Mouse (Mus musculus) heart, postnatal 36 days (tissue): ENCODE results near the gene Skap1. TPM values are rescaled to one million over a fixed set of nuclear protein-coding genes. Genes with fewer than 3 reads are reported as not detected.

Experiments used
- DNase-seq, 2 experiments: peaks; one replicate each; pipeline ENCODE4 v3.0.0; 2021 to 2022
- intact Hi-C: fragments of 180-260 bp; cut with DNase I; formaldehyde crosslinking; loops from one replicate; pipeline ENCODE4 v1.15.1; 2025
- total RNA-seq, 2 experiments: library from RNA; stranded (reverse); gene quantifications; 2 replicates each; pipeline ENCODE4 v1.2.3; 2021

The Skap1 gene
- total RNA-seq, 2 experiments from 2014 or later, result 0.30 TPM; not detected in 1

DNA sequence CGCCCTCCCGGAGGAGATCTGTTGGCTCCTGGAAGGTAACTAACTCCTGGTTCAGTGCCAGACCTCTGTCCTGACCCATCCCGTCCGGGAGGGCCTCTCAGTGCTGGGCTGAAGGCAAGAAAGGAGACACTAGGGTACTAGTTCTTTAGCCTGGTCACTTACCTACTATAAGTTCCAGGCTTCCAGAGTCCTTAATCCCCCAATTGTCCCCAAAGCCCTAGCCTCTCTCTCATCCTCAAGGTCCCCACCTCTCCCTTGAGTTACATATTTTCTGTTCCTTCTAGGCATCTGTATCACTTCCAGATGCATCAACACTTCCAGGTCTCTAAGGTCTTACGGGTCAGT, 295 bp downstream of the Skap1 start:
- intact Hi-C loops, result no loop called here

DNA sequence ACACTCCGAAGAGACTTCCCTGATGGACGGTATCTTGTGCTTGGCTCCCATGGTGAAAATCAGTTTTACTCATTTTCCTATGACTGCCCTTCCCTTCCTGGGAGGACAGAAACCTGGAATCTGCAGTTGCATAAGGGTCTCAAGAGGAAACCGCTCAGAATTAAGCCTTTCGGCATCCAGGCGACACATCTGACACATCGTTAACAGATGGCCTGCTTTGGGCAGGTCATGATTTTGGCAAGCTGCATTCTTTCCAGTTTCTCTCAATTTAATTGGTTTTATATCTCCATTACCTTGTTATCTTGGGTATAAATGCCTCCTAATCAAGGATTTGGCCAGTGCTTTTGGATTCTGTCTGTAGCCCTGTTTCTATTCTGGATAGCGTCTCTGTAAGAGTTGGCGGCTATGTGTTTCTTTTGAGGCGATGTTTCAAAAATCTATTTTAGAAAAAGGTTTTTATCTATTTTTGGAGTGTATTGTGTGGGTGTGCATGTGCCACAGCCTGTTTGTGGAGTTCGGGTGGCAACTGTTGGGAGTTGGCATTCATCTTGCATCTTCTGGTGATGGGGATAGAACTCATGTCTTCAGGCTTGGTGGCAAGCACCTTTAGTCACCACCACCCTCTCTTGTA, 1.1 kb downstream of the Skap1 start:
- no peak for DNase-seq
- intact Hi-C loops, result no loop called here

More for the DNA sequence above, 295 bp downstream of the Skap1 start:
- DNase-seq, result no peak

DNA sequence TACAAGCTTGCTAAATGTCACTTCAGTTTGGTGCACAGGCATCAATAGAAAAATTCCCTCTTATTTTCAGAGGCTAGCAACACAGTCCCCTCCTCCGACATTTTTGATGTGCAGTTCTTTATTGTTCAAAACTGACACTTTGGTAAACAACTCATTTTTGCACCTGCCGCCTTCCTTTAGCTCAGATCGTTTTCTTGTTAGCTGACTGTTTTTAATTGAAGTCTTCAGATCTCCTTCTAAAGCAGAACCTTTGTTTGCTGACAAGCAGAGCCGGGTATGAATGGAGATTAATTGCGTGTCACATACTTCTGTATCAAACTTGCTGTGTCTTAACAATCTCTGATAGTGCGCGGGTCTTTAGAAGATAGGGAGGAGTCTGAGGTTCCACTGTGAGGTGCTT, 2.0 kb downstream of the Skap1 start:
- no peak for DNase-seq
- intact Hi-C loops, result no loop called here

DNA sequence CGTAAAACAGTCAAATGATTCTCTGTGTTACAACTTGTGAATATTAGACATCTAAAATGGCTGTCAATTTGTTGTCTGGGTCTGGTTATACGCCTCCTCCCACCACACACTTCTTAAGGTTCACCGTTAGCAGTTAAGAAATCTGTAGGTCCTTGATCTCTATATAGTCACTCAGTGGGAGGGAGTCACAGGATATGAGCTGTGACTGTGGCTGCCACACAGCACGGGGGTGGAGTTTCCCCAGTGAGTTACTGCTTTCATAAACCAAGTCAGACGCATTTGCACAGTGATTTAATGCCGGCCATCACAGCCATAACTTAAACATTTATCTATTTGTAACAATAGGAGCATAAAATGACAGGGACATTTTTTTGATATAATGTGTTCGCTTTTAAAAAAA, 2.6 kb downstream of the Skap1 start:
- DNase-seq, result no peak
- intact Hi-C loops, result no loop called here

DNA sequence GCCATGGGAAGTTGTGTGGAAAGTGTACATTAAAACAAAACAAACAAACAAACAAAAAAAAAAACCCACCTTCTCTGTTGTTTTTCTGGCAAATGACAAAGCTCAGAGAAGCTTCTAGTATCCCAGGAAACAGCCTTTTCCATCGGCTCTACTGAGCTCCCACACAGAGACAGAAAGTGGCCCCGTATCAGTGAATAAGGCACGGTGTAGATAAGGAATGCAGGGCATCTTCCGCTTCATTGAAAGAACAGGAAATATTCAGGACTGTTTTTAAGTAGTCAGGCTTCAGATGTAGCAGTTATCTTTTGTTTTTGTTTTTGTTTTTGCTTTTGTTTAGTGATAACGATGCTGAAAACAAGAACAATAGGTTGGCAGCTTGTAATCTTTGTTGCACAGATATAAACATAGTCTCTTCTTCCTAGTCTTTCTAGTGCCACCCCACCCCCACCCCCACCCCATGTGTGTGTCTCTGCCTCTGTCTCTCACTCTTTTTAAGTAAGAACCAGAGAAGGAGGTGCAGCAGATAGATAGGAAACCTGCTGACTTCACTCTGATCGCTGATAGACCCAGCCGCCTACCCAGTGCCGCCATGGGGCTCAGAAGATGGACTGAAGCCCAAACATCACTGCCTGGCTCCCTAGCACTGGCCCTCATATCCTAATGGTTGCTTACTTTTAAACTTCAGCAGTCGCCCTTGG, 3.8 kb downstream of the Skap1 start:
- DNase-seq, result no peak

DNA sequence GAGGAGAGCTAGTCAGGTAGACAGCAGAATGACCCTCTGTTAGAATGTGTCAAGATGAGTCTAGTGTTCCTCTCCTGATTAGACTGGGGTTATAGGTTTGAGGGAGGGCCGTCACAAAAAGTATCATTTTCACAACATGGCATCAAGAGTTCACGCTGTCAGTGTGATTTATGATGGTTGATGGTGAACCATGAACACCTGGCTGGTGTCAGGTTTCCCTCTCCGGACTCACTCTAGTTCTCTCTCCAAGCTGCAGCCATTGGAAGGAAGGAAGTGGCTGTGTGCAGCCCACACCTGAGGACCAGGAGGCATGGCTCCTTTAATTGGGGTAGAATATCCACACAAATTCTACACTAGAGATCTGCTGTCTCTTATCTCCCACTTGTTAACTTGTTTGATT, 18.3 kb downstream of the Skap1 start:
- DNase-seq, result no peak
- intact Hi-C loops, result no loop called here

More for the DNA sequence above, 3.8 kb downstream of the Skap1 start:
- intact Hi-C loops, result no loop called here

DNA sequence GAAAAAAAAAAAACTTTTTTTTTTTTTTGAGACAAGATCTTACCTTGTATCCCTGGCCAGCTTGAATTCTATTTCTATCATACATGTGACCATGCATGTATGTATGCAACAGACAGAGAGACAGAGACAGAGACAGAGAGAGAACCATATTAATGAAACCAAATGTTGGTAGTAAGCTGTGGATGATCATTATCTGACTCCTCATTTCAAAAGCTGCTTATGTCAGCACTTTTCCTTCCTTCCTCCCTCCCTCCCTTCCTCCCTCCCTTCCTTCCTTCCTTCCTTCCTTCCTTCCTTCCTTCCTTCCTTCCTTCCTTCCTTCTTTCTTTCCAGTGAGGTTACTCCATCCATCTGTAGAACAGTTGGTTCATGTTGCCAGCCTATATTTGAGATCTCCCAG, 18.8 kb downstream of the Skap1 start:
- no peak for DNase-seq
- intact Hi-C loops, result no loop called here

DNA sequence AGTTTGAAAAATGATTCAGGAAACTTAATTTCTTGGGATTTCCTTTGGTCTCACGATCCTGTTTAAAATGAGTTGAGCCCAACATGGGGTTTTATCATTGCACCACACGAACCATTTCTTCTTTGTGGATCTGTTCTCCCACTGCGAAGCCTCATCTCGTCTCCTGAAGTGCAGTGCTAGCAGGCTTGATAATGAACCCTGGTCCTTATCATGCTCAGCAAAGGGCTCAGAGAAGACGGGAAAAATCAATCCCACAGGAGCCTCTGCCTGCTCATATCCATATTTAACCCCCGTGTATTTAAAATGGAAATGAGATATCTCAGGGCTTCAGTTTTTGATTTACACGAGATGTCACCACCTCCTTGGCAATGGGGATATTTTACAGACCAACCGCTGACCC, 34.1 kb downstream of the Skap1 start:
- no peak for DNase-seq
- intact Hi-C loops, result no loop called here

DNA sequence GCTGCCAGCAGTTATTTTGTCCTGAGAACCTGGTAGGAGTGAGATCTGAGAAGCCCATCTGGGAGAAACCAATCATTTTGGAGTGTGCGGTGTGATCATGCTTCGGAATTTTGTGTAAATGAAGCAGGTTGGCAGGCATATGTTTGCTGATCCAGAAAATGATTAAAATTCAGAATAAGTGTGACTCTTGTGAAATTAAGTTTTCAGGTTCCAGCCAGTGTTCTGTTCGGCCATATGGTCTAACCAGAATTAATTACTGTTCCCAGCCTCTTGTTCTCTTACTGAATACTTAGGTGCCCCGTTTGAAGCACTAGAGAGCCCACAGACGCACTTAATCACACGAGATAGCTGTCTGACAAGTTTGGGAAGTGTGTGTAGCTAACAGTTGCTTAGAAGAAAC, 36.6 kb downstream of the Skap1 start:
- intact Hi-C loops, result no loop called here
- no peak for DNase-seq

DNA sequence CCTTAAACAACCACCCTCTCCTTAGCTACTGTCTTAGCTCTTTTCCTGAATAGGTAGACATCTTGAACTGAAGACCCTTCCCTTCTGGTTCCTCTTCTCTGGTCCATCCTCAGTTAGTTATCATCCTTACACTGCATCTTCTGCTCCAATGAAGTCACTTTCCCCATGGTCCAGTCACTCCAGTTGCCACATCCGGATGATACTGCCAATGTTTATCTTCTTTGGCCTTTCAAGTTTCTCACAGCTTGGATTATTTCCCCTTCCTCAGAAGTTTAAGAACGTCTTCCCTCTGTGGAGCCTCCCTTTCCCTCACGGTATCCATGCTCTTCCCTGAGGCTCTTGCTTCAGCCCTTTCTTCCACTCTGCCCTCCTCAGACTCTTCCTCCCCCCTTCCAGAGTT, 38.6 kb downstream of the Skap1 start:
- no peak for DNase-seq
- intact Hi-C loops, result no loop called here

DNA sequence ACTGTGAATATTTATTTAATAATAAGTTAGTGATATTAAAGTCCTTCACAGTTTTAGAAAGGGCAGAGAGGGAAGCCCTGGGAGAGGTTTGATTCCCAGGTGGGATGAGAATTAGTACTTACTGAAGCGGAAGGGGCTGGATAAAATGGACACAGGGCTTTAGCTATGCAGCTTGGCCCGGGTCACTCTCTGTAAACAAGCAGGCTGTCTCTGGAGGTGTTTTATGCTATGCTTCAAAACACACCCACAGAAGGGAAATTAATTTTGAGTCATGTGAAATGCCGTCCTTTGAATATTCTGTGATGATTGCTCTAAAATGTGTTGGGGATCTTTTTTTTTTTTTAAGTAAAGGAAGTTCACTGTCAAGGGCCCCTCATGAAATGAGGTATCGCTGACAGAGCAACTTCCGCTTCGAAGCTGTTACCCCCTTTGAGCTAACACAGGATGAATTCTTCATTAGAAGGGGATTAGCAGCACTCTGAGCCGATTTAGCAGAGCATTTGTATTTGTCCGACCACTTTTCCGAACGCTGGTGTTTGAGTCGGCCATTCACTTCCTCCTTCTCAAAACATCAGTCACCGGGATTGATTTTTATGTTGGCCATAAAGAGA, 40.2 kb downstream of the Skap1 start:
- DNase-seq, result no peak
- intact Hi-C loops, result no loop called here

DNA sequence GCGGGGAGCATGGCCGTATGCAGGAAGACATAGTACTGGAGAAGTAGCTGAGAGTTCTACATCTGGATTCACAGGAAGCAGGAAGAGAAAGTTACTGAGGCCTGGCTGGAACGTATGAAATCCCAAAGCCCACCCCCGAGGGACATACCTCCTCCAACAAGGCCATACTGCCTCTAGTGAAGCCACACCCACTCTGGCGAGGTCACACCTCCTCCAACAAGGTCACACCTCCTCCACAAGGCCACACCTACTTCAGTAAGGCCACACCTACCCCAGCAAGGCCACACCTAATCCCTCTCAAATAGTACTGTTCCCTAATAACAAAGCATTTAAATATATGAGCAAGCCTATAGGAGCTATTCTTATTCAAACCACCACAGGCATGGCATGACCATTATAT, 41.4 kb downstream of the Skap1 start:
- intact Hi-C loops, result no loop called here
- no peak for DNase-seq

DNA sequence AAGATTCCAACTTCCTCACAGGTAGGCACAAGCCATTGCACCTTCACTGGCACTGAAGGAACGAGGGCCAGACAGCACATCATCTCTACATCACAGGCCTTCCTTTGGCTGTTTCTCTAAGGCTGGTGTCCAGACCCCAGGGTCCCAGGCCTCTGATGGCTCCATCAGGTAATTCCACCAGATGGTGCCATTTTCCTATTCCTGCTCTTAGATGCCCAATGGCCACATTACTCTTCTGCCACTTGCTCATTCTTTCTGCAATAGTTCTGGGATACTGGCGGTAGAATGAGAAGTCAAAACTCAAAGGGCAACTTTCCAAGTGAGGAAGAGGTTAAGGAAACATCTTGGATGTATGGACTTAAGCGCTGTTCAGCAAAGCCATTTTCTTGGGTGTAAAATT, 50.8 kb downstream of the Skap1 start:
- intact Hi-C loops, result no loop called here
- DNase-seq, result no peak

DNA sequence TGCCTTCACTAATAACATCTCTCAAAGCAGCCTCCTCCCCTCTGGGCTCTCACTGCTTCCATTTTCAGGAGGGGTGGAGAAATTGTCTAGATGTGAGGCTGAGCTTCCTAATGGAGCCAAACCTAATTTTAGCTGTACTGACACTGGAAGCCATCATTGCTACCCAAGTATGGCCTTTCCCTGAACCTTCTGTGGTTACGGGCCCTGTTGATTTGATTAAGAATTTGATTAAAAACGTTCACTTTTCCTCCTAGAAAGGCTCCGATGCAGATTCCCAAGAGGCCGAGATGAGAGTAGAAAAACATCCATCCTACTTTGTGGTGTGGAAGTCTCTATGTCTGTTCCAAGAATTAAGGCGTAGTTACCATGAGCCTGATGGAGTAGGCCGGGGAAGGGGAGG, 60.1 kb downstream of the Skap1 start:
- no peak for DNase-seq
- intact Hi-C loops, result no loop called here

DNA sequence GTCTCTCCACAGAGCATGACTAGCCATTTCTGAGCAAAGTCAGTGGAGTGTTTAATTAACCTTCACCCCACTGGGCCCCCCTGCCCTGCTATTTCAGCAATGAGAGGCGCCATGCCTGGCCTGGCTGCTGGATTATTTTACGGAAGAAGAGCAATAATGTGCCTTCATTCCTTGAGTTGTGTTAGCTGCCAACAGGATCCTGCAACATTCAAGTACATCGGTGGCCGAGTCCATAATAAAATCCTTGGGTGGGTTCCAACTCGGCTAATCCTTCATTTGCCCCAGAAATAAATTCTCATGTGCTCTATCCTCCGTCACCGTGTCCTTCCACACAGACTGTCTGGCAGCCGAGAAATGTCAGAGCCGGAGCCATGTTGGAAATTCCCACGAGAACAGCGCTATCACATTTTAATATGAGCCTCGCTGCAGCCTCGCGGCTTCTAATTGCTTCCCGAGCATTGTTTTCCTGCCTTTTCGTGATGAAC, 61.8 kb downstream of the Skap1 start:
- intact Hi-C loops, result no loop called here
- no peak for DNase-seq

DNA sequence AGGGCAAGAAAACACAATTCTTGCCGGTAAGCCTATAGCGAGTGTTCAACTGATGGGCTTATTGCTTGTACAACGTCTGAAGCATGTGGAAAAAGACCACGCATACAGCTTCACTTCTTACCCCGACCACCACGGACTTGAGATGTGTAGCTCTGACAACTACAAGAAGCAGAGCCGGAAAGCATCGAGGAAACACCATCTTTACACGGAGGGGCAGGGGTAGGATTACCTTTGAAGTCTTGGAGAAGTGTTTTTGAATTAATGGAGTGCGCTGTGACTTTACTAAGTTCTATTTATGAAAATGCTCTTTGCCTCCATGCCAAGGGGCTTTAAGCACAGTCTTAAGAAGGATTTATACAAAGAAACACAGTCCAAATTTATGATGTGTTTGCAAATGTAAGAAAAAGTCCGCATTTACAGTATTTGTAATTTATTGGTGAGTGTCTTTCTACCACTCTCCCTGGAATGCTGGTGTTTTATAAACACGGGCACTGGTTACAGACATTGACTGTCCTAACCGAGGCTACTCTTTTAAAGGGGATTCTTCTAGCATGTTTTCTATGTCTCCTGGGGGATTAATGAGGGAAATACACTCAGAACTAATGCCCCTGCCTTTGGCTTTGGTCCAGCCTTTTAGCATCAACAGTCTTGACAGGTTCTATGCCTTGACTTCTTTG, 67.5 kb downstream of the Skap1 start:
- DNase-seq, result no peak
- intact Hi-C loops, result no loop called here

DNA sequence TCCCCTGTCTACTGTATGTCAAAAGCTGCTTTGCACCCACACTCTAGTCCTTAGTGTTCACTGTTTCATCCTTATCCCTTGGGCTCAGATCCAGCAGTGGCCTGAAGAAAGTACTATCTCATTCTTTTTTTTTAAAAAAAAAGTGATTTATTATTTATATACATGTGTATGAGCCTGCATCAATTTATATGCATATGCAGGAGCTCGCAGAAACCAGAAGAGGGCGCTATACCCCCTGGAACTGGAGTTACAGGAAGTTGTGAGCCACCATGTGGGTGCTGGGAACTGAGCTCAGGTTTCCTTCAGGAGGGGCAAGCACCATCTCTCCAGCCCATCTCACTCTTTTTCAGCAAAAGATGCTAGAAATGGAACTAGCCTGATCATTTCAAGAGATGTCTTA, 70.1 kb downstream of the Skap1 start:
- intact Hi-C loops, result no loop called here
- DNase-seq, result no peak

DNA sequence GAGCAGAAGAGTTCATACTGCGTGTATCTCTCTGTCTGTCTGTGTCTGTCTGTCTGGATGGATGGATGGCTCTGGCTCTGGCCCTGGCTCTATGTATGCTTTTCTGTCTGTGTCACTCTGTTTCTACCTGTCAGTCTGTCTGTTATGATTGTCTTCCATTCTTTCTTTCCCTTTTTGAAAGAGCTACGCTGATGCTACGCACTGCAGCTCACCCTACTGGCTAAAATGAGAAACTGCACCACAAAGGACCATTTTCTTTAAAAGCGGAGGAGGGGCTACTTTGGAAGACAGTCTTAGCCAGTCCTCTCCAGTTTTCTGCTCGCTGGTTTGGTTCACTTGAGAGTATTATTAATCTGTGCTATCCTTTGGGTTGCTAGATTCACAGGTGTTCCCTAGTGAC, 71.8 kb downstream of the Skap1 start:
- DNase-seq, result peak; percentile 6 to 17
- intact Hi-C loops, result loop anchor here (1.0 to 5.0 kb wide), 3 partner anchors 99 to 258 kb away; partner anchors contain the start of gene Hoxb5

DNA sequence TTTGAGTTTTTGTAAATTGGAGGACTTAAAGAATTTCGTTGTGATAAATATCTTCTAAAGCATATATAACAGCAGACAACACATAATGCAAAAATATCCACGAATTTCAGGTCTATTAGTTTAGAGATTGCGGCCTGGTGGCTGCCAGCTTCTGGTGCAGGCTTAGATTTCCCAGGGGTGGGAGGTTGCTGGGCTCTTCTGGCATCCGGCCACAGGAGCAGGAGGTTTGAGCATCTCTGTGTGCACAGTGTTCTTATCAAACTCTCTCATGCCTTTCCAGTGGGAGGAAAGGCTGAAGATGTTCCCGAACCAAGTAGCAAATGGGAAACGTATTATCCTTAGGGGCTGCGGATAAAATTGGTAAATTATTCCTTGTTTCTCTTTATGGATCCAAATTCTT, 77.6 kb downstream of the Skap1 start:
- intact Hi-C loops, result no loop called here
- DNase-seq, result no peak

DNA sequence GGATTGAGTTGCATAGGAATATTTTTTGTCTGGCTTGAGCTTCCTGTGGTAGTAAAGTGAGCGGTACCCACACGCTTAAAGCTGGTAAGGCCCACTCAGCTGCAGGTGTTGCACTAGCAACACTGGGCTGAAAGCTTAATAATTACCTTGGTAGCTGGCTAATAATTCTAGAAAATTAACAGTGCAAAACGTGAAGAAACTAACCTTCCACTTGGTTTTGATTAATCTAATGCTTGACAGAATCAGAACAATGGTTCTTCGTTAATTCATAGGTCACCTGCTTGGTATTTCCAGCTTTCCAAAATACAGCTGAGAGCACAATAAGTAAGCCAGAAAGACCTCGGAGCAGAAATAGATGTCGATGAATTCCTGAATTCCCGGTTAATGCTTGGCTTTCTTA, 78.2 kb downstream of the Skap1 start:
- no peak for DNase-seq
- intact Hi-C loops, result no loop called here

DNA sequence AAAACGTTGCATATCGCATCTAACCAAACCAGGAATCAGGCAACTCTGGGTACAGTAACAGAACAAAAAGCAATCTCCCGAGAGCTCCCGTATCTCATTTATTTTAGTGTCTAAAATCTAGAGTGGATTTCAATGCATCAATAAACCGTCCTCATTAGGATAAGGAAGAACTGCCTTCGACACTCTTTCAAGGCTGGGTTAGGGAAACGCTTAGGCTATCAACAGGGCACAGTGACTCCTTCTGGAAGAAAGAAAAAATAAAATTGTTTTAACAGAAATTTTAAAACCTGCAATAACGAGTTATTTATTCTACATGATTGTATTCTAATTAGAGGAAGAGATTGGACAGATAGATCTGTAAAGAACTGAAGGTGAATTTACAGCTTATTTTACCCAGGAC, 82.0 kb downstream of the Skap1 start:
- intact Hi-C loops, result no loop called here
- no peak for DNase-seq
